Mouse (Mus musculus): ENCODE measurements around the gene Pnpla3. TPM values are rescaled to one million over a fixed set of nuclear protein-coding genes. Genes with fewer than 3 reads are reported as not detected.
A peak's percentile ranks its signal among the peaks of the same experiment; 100 is the strongest.

Gene Pnpla3
- 0.53 and 1.1 TPM in 2 replicates for polyA plus RNA-seq (2015; fragmentation: Nextera tagmentation; extraction: Ambion mirVana)

DNA sequence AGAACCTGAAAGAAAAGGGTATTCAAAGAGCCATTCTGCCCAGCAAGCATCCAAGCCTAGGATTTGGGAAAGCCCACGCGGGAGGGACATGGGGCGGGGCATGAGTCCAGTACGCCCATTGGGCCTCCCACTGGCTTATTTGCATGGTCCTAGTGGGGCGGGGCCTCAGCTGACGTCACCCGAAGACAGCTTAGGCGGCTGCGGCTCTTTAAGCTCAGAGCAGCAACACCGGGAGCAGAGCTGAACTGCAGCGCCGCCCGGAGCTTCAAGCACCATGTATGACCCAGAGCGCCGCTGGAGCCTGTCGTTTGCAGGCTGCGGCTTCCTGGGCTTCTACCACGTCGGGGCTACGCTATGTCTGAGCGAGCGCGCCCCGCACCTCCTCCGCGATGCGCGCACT is at the start of gene Pnpla3:
Gene Pnpla3 (plus strand): TSS at position 238 of the 400 bp plus-strand sequence.
- peak within 1 kb of the TSS; percentile 58 for H3K4me3 ChIP-seq (ENCODE audit: low read length)
- peaks cover 15% of the 10 kb centered on the region; the same call in 1 of the 2 replicates for H3K27me3 ChIP-seq (ENCODE audit: insufficient read depth, low read length)
- 0% methylated on average over 28 of the region's 28 CpGs for WGBS
- no peaks in the 10 kb centered on the region for H3K9me3 ChIP-seq (ENCODE audit: low read length)
- H3K4me1 ChIP-seq (ENCODE audit: insufficient read depth, low read length), result peaks cover 16% of the 10 kb centered on the region
- peak within 1 kb of the TSS; percentile 97 for H3K4me2 ChIP-seq (replicated peaks; ENCODE audit: low read depth, low read length)
- peak; percentile 98 for ATAC-seq (ENCODE audit: low FRiP score, low TSS enrichment)
- H3K36me3 ChIP-seq (ENCODE audit: insufficient read depth, low read length), result no peaks in the 10 kb centered on the region
- peak within 1 kb of the TSS; percentile 64 for H3K9ac ChIP-seq (replicated peaks; ENCODE audit: low read length)
- H3K27ac ChIP-seq (ENCODE audit: low read length), result no peak within 1 kb of the TSS

DNA sequence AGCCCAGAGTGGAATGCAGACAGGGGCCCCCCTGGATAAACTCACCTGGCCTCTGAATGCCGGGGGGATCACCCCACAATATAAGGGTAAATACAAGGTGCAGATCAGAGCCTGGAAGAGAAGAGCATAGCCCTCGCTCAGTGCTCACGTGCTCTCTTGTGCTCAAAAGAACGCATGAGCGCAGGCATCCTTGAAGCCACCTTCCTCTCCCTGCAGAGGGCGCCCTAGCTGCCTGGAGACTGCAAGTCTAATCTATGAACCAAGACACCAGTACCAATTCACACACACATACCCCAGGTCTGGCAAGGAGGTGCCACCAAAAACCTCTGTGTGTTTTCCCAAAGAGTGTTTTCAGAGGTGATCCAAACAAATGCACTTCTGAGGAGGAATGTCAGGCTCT is 47.0 kb upstream of the Pnpla3 start:
- ATAC-seq (ENCODE audit: low FRiP score, low TSS enrichment), result no peak
- 22% methylated on average over 6 of the region's 6 CpGs for WGBS
- Histone ChIP-seq H3K27ac (ENCODE audit: low read length) (no peak overlapping the region), H3K27me3 (ENCODE audit: insufficient read depth, low read length) (no peaks in the 10 kb centered on the region), H3K4me3 (ENCODE audit: low read length) (no peak overlapping the region), H3K4me1 (ENCODE audit: insufficient read depth, low read length) (no peaks in the 10 kb centered on the region), H3K36me3 (ENCODE audit: insufficient read depth, low read length) (no peaks in the 10 kb centered on the region), H3K4me2 (replicated peaks; ENCODE audit: low read depth, low read length) (no peak overlapping the region), H3K9me3 (ENCODE audit: low read length) (no peaks in the 10 kb centered on the region), H3K9ac (replicated peaks; ENCODE audit: low read length) (no peak overlapping the region)

- 78% methylated on average over 7 of the region's 7 CpGs for WGBS
- Histone ChIP-seq H3K4me2 (replicated peaks; ENCODE audit: low read depth, low read length) (no peak overlapping the region), H3K9me3 (ENCODE audit: low read length) (no peaks in the 10 kb centered on the region), H3K36me3 (ENCODE audit: insufficient read depth, low read length) (no peaks in the 10 kb centered on the region), H3K4me3 (ENCODE audit: low read length) (no peak overlapping the region), H3K4me1 (ENCODE audit: insufficient read depth, low read length) (no peaks in the 10 kb centered on the region), H3K27ac (ENCODE audit: low read length) (no peak overlapping the region), H3K27me3 (ENCODE audit: insufficient read depth, low read length) (no peaks in the 10 kb centered on the region), H3K9ac (replicated peaks; ENCODE audit: low read length) (no peak overlapping the region)
- no peak for ATAC-seq (ENCODE audit: low FRiP score, low TSS enrichment)
Observed at GRCm38 (mm10) chr15:84121036-84121435, 46.6 kb upstream of the Pnpla3 start.

DNA sequence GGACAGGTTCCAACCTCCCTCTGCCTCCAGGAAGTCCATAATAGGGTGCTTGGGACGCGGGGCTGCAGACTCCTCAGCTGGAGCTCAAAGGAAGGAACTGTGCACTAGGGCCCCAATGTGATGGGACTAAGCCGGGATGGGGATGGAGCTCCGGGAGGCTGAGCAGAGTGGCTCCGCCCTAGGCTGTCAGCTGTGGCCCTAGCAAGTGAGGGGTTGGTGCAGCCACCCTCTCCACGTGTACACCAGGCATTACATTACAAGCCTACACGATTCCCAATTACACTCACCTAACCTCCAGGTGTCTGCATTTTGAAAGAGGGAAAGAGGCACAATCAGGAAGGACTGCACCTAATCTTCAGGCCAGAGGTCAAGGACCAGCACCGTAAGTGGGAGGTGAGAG is 44.6 kb upstream of the Pnpla3 start, which contains the start of gene Pnpla5:
Gene Pnpla5 (minus strand): TSS at position 101 of the 400 bp plus-strand sequence.
- no peaks in the 10 kb centered on the region for H3K36me3 ChIP-seq (ENCODE audit: insufficient read depth, low read length)
- no peak for ATAC-seq (ENCODE audit: low FRiP score, low TSS enrichment)
- no peak within 1 kb of the TSS for H3K27ac ChIP-seq (ENCODE audit: low read length)
- no peak within 1 kb of the TSS for H3K9ac ChIP-seq (replicated peaks; ENCODE audit: low read length)
- H3K4me2 ChIP-seq (replicated peaks; ENCODE audit: low read depth, low read length), result no peak within 1 kb of the TSS
- H3K27me3 ChIP-seq (ENCODE audit: insufficient read depth, low read length), result no peaks in the 10 kb centered on the region
- 63% methylated on average over 8 of the region's 8 CpGs for WGBS
- no peak within 1 kb of the TSS for H3K4me3 ChIP-seq (ENCODE audit: low read length)
- H3K9me3 ChIP-seq (ENCODE audit: low read length), result no peaks in the 10 kb centered on the region
- no peaks in the 10 kb centered on the region for H3K4me1 ChIP-seq (ENCODE audit: insufficient read depth, low read length)

- WGBS, result 63% methylated on average over 7 of the region's 7 CpGs
- H3K9ac ChIP-seq (replicated peaks; ENCODE audit: low read length), result no peak overlapping the region
- H3K4me1 ChIP-seq (ENCODE audit: insufficient read depth, low read length), result no peaks in the 10 kb centered on the region
- no peaks in the 10 kb centered on the region for H3K27me3 ChIP-seq (ENCODE audit: insufficient read depth, low read length)
- no peak overlapping the region for H3K4me3 ChIP-seq (ENCODE audit: low read length)
- no peak for ATAC-seq (ENCODE audit: low FRiP score, low TSS enrichment)
- no peaks in the 10 kb centered on the region for H3K36me3 ChIP-seq (ENCODE audit: insufficient read depth, low read length)
- H3K4me2 ChIP-seq (replicated peaks; ENCODE audit: low read depth, low read length), result no peak overlapping the region
- H3K9me3 ChIP-seq (ENCODE audit: low read length), result no peaks in the 10 kb centered on the region
- H3K27ac ChIP-seq (ENCODE audit: low read length), result no peak overlapping the region
Observed at GRCm38 (mm10) chr15:84124086-84124485, 43.6 kb upstream of the Pnpla3 start.

DNA sequence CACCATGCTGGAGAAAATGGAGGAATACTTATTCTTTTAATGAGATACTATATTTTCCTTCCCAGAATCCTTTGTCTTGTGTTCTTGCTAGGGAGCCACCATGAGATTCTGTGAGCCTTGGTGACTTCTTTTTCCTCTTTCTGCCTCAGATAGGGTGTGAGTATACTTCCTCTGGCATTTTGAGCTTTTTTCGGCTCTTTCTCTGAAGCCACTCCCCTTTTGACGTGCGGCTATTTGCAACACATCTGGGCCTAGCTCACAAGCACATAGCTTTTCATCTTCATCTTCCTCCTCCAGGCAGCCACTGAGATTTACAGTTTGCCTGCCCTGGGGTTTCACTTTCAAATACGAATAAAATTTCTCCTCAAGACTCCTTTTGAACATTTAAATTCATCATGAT is 41.2 kb upstream of the Pnpla3 start:
- 66% methylated on average over 4 of the region's 4 CpGs for whole genome bisulfite sequencing
- Histone ChIP-seq H3K27ac (ENCODE audit: low read length) (no peak overlapping the region), H3K27me3 (ENCODE audit: insufficient read depth, low read length) (no peaks in the 10 kb centered on the region), H3K4me3 (ENCODE audit: low read length) (no peak overlapping the region), H3K4me2 (replicated peaks; ENCODE audit: low read depth, low read length) (no peak overlapping the region), H3K9me3 (ENCODE audit: low read length) (no peaks in the 10 kb centered on the region), H3K4me1 (ENCODE audit: insufficient read depth, low read length) (no peaks in the 10 kb centered on the region), H3K9ac (replicated peaks; ENCODE audit: low read length) (no peak overlapping the region), H3K36me3 (ENCODE audit: insufficient read depth, low read length) (no peaks in the 10 kb centered on the region)
- ATAC-seq (ENCODE audit: low FRiP score, low TSS enrichment), result no peak

DNA sequence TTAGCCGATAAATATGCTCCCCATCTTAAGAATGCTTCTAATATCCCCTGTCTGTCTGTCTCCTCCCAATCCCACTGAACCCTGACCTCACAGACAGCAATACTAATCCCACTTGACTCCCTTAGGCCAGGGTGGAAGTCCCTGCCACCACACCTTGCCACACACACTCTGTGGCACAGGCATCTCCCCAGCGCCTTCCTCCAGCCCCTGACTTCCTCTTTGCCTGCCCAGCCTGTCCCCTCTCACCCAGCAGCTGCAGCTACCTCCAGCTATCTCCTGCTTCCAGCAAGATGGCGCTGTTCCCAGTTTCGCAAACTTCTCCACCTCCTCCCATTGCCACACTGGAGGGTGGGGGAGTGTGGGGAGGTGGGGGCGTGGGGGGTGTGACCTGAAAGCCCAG is 40.8 kb upstream of the Pnpla3 start:
- Histone ChIP-seq H3K4me3 (ENCODE audit: low read length) (no peak overlapping the region), H3K36me3 (ENCODE audit: insufficient read depth, low read length) (no peaks in the 10 kb centered on the region), H3K27me3 (ENCODE audit: insufficient read depth, low read length) (no peaks in the 10 kb centered on the region), H3K27ac (ENCODE audit: low read length) (no peak overlapping the region), H3K4me1 (ENCODE audit: insufficient read depth, low read length) (no peaks in the 10 kb centered on the region), H3K4me2 (replicated peaks; ENCODE audit: low read depth, low read length) (no peak overlapping the region), H3K9ac (replicated peaks; ENCODE audit: low read length) (no peak overlapping the region), H3K9me3 (ENCODE audit: low read length) (no peaks in the 10 kb centered on the region)
- 37% methylated on average over 5 of the region's 5 CpGs for WGBS
- ATAC-seq (ENCODE audit: low FRiP score, low TSS enrichment), result no peak

- no peak overlapping the region for H3K4me3 ChIP-seq (ENCODE audit: low read length)
- H3K4me1 ChIP-seq (ENCODE audit: insufficient read depth, low read length), result no peaks in the 10 kb centered on the region
- peaks cover 4% of the 10 kb centered on the region; the same call in 1 of the 2 replicates for H3K9me3 ChIP-seq (ENCODE audit: low read length)
- no peak for ATAC-seq (ENCODE audit: low FRiP score, low TSS enrichment)
- H3K36me3 ChIP-seq (ENCODE audit: insufficient read depth, low read length), result no peaks in the 10 kb centered on the region
- H3K27ac ChIP-seq (ENCODE audit: low read length), result no peak overlapping the region
- H3K27me3 ChIP-seq (ENCODE audit: insufficient read depth, low read length), result no peaks in the 10 kb centered on the region
- H3K9ac ChIP-seq (replicated peaks; ENCODE audit: low read length), result no peak overlapping the region
- WGBS, result 63% methylated on average over 16 of the region's 16 CpGs
- H3K4me2 ChIP-seq (replicated peaks; ENCODE audit: low read depth, low read length), result no peak overlapping the region
Observed at GRCm38 (mm10) chr15:84131096-84131786, 36.4 kb upstream of the Pnpla3 start.

- no peak for ATAC-seq (ENCODE audit: low FRiP score, low TSS enrichment)
- Histone ChIP-seq H3K4me2 (replicated peaks; ENCODE audit: low read depth, low read length) (no peak overlapping the region), H3K4me1 (ENCODE audit: insufficient read depth, low read length) (no peaks in the 10 kb centered on the region), H3K27ac (ENCODE audit: low read length) (no peak overlapping the region), H3K36me3 (ENCODE audit: insufficient read depth, low read length) (no peaks in the 10 kb centered on the region), H3K4me3 (ENCODE audit: low read length) (no peak overlapping the region), H3K27me3 (ENCODE audit: insufficient read depth, low read length) (no peaks in the 10 kb centered on the region), H3K9ac (replicated peaks; ENCODE audit: low read length) (no peak overlapping the region), H3K9me3 (ENCODE audit: low read length) (peaks cover 4% of the 10 kb centered on the region; the same call in 1 of the 2 replicates)
- WGBS, result 87% methylated on average over 7 of the region's 7 CpGs
Observed at GRCm38 (mm10) chr15:84131971-84132370, 35.7 kb upstream of the Pnpla3 start.

DNA sequence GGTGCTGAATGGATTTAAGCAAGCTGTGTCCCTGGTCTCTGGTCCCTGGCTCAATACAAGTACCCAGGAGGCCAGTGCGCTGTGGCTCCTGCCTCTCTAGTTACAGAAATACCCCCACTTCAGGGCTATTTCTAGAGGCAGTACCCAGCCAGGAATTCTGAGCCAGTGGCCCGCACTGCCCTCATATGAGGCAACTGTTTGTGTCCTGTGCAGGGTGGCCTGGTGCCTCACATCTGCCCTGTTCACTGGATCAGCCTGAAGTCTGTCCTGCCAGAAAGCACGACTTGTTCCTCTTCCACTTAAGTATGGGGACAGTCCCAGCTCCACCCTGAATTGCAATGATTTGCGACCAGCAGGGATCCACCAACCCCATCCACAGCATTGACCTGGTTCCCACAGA is 34.2 kb upstream of the Pnpla3 start:
- no peaks in the 10 kb centered on the region for H3K36me3 ChIP-seq (ENCODE audit: insufficient read depth, low read length)
- no peak overlapping the region for H3K9ac ChIP-seq (replicated peaks; ENCODE audit: low read length)
- H3K27ac ChIP-seq (ENCODE audit: low read length), result no peak overlapping the region
- no peak overlapping the region for H3K4me2 ChIP-seq (replicated peaks; ENCODE audit: low read depth, low read length)
- peaks cover 4% of the 10 kb centered on the region; the same call in 1 of the 2 replicates for H3K9me3 ChIP-seq (ENCODE audit: low read length)
- H3K27me3 ChIP-seq (ENCODE audit: insufficient read depth, low read length), result no peaks in the 10 kb centered on the region
- no peaks in the 10 kb centered on the region for H3K4me1 ChIP-seq (ENCODE audit: insufficient read depth, low read length)
- 60% methylated on average over 4 of the region's 4 CpGs for WGBS
- no peak for ATAC-seq (ENCODE audit: low FRiP score, low TSS enrichment)
- H3K4me3 ChIP-seq (ENCODE audit: low read length), result no peak overlapping the region
